Mouse (Mus musculus): ENCODE data around the gene Ubiad1.

DNA sequence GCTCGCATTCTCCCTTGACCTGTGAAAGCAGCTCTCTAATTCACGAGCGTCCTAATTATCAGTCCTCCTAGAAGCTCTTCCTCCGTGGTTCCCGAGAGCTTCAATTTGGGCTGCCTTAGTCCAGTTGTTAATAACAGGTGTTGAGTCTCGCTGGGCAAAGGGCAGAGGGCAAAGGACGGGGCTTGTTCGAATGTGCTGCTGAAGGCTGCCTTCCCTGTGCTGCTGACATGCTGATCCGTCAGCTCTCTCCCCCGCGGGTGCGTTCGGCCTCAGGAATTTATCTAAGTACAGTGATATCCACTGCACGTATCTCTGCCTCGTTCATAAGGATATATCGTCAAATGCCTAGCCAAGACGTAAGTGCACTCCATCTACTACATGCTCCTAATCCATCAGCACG, 11.2 kb downstream of the Ubiad1 start:
- TF ChIP-seq CTCF (IDR thresholded peaks at IDR 0.05; ENCODE audit: low read depth, low read length) (no peak), POLR2A (IDR thresholded peaks at IDR 0.05; ENCODE audit: borderline replicate concordance, low read depth, low read length) (no peak)

All from bone marrow macrophage, adult 2 months (primary cell).